Mouse (Mus musculus): ENCODE results near the gene Asna1.
A peak's percentile ranks its signal among the peaks of the same experiment; 100 is the strongest.

Asna1 gene

DNA sequence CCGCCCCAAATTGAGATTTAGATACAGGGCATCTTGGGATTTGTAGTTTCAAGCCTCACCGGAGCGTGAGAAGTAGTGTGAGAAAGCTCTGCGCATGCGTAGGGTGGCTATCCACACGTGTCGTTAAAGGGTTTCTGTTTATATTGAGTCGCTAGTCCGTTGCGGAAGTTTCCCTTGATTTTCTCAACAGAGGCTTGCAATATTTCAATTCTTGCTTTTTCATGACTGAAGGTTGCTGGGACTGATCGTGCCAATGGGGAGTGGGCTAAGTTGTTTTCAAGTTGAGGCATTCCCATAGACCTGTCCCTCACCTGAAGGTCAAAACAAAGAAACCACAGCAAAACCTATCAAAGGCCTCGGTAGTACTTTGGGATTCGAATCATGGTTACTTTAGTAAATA lies 9.7 kb upstream of the Asna1 start:
- peak; percentile 57 for DNase-seq

DNA sequence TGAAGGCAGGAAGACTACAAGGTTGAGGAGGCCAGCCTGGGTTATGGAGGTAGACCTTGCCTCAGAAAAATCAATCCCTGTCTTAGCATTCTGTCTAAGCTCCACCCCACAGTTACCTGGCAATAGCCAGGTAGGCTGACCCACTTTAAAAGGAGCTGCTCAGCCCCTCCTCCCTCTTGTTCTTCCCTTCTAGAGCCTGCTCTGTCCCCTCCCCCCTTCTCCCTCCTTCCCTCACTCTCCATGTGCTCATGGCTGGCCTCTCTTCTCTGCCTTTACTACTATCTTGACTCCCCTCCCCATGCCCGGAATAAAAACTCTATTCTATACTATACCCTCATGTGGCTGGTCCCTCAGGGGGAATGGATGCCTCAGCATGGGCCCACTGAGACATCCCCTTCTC lies 8.8 kb upstream of the Asna1 start:
- DNase-seq: no peak

- no peak for DNase-seq
Measured at GRCm38 (mm10) chr8:85032622-85033311, 7.7 kb upstream of the Asna1 start.

DNA sequence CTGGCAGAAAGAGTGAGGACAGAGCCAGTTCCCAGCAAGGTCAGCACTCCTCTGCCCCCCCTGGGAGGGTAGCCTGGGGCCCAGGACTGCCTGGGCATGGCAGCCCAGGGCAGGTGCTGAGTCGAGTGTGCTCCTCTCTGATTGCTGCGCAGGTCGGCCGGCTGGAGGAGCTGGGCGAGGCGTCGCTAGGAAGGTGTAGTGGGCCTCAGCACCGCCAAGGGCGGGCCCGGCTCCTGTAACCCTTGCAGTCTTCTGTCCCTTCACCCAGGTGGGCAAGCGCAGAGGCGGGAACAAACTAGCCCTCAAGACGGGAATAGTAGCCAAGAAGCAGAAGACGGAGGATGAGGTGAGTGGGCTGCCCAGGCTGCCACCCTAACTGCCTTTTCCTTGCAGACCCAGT lies 4.2 kb upstream of the Asna1 start:
- DNase-seq: no peak

DNA sequence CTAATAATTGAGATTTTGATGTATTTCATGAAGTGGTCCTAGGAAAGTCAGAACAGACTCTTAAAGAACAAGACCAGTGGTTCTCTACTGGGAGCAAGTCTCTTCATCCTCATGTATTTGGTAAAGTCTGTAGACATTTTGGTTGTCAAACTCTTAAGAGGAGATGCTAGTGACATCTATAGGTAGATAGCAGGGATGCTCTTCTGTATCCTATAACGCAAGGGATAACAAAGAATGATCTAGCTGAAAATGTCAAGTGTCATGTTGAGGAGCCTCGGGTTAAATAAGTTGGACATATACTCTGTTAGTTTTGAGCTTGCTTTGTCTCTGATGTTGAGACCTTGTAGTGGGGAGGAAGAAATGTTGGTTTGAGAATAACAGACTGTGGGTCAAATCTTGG lies 2.8 kb upstream of the Asna1 start:
- DNase-seq: no peak

GRCm38 (mm10) chr8:85027516-85027855 lies 2.4 kb upstream of the Asna1 start:
- DNase-seq: no peak

GRCm38 (mm10) chr8:85026670-85027515 lies 1.8 kb upstream of the Asna1 start, which contains the start of gene Trir:
TSS of gene Trir (plus strand) at chr8:85026823.
- DNase-seq: peak; percentile 96

GRCm38 (mm10) chr8:85023846-85024245 lies 1.2 kb downstream of the Asna1 start:
- DNase-seq: no peak

DNA sequence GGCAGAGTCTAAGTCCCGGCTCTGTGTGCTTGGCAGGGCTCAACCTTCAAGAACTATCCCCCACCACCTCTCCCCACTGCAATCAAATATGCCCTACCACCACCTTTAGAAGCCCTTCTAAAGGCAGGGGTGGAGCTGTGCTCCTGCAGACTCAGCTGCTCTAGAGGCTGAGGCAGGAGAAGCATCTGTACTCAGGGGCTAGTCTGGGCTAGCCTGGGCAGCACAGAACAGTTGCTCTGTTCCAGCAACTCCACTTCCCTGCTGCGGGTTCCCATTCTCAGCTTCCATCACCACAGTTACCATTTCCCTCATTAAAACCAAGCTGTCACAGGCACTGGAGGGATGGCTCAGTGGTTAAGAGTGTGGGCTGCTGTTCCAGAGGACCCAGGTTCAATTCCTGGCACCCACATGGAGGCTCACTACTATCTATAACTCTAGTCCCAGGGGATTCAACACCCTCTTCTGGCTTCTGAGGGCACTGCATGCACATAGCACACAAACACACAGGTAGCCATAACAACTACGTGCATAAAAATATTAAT lies 3.5 kb downstream of the Asna1 start:
- DNase-seq: no peak

DNA sequence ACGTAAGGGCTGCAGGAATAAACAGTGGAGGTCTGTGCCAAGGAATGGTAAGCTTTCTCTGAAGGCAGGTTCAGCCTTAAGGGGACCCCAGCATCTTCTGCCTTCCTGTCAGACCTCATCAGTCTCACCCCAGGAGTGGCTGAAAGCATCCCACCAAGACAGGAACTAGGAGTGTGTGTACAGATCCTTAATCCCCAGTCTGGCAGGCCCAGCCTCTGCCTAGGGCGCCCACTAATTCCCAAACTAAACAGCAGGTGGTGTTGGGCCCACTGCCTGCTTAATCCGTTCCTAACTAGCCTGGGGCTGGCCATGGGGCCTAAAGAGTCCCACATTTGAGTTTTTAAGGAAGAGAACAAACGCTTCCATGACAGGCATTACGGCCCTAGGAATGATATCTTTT lies 7.9 kb downstream of the Asna1 start:
- DNase-seq: no peak

- DNase-seq: no peak
Measured at GRCm38 (mm10) chr8:85016724-85017123, 8.4 kb downstream of the Asna1 start.

DNA sequence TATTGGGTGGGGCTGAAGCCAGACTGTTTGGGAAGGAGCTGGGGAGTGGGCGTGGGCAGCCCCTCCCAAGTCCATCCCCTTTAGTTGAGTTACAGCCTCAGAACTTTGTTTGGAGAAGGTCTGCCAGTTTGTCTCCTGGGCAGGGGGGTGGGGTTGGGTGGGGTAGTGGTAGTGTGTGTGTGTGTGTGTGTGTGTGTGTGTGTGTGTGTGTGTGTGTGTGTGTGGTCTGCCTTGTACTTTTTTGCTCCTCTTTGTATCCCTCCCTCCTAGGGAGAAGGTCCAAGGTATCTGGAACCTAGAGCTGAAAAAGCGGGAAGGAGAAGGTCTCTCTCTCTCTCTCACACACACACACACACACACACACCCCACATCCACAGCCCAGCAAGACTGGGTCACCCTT lies 10.7 kb downstream of the Asna1 start, which contains the start of gene Best2:
Best2 (minus strand) TSS at position 101 of the 400 bp plus-strand sequence.
- DNase-seq: no peak

DNA sequence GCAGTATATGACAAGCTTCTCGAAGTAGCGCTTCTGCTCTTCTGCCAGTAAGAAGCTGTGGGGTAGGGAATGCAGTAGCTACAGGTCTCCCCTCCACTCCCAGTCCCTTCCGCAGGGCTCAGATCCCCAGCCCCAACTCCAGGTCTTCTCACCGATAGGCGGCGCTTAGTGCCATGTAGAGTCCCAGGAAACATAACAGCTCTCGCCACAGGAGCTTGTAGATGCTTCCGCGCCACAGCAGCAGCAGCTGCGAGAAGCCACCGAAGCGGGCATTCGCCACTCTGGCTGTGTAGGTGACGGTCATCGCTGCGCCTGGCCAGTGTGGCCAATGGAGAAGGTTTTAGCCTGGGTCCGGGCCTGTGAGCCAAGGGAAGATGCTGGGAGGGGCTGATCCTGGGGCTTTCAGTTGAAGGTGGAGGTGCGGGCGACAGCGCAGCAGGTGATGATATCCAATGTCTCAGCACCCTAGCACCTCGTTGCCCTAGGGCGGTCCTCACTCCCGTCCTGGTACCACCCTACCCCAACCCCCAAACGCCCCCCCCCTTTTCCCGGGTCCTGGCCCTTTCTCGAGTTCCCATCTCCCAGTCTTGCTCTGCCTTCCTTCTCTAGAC lies 11.7 kb downstream of the Asna1 start:
- DNase-seq: peak; percentile 71

DNA sequence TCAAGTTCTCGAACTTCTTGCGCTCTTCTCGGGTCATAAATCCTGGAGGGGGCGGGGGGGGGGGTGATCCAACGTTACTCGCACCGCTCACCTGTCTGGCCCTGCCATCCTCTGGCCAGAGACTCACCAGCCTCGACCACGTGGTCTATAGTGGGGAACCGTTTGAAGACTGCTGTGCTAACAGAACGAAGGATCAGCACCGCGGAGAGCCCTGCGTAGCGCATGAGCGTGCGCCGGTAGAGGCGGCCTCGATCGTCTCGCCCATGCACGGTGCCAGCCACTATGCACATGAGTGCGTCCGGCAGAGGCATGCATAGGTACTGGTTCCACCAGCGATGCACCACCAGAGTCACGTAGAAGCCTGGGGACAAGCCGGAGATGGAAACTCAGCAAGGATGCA lies 13.8 kb downstream of the Asna1 start:
- no peak for DNase-seq

GRCm38 (mm10) chr8:85007686-85008085 lies 17.4 kb downstream of the Asna1 start:
- DNase-seq: no peak

DNA sequence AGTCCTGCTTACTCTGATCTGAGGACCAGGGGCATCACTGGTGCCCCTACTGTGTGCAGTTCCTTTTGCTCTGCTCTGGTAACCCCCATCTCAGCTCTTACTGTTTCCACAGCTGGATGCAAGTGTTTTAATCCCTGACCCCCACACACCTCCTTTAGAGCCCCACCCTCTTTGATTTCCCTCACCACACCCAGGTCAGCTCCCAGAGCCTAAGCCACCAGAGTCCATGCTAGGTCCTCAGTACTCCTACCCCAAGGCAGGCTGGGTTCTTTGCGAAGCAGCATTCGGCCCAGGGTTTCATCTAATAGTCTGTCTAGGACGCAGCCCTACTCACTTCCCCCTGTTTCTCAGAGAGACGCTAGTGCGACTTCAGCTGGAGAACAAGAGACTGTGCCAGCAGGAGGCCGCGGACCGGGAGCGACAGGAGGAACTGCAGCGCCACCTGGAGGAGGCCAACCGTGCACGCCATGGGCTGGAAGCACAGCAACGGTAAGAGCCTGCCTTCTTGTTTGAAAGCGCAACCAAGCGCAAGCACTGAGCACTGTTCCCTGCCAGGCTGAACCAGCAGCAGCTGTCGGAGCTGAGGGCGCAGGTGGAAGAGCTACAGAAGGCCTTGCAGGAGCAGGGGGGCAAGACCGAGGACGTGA lies 27.3 kb downstream of the Asna1 start:
- DNase-seq: peak; percentile 94

GRCm38 (mm10) chr8:84996978-84997377 lies 28.1 kb downstream of the Asna1 start:
- DNase-seq: no peak

DNA sequence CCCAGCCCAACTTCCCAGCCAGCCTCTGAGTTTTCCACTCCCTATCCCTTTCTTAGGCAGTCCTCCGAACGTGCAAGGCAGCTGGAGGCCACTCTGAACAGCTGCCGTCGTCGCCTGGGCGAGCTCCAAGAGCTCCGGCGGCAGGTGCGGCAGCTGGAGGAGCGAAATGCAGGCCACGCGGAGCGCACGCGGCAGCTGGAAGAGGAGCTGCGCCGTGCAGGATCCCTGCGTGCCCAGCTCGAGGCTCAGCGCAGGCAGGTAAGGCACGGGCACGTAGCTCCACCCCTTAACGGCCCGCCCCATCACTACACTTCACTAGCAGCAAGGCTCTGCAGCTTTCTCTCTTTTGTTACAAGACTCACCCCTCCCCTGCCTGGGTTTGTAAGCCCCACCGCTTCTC lies 29.4 kb downstream of the Asna1 start:
- DNase-seq: no peak

DNA sequence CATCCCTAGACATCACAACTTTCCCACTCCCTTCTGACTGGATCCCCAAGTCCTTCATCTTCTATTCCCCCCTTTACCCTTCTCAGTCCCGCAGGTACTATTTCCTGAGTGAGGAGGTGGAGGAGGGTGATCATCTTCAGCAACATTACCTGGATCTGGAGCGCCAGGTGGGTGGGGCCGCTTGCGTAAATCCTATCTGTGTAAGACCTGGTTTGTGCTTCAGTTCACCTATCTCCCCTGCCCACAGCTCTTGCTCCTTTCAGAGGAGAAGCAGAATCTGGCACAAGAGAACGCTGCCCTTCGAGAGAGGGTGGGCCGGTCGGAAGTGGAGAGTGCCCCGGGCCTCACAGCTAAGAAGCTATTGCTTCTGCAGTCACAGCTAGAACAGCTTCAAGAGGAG lies 30.7 kb downstream of the Asna1 start:
- DNase-seq: no peak

DNA sequence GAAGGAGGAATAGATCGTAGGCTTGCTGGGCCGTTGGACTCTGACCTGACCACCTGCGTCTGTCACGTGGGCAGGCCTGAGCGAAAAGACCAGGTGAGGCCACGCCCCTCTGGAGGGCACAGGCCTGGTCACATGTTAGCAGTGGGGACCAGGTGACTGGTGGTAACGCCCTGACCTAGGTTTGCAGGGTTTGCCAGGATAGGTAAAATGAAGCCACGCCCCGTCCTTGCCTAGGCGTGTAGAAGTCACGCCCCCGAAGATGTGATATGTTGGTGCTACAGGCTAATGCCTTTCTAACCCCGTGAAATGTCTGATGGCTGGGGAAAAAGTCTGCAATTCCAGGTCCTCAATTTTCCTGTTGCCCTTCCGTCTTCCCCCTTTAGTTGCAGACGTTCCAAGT lies 34.2 kb downstream of the Asna1 start:
- DNase-seq: no peak

DNA sequence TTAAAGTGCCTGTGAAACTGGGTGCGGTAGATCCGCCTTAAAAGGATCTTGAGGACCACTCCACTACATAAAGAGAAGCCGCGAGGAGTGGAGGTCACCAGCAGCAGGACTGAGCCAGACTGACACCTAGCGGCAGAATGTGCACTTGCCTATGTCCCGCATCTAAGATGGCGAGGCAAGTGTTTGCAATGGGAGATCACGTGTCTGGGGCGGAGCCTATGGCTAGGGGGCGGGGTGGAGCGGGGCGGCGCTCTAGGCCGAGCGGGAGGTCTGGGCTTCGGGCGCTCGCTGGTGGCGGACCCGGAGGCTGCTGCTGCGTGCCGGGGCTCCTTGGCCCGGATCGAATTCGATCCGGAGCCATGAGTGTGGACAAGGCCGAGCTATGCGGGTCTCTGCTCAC lies 34.7 kb downstream of the Asna1 start, which contains the start of gene Hook2:
Hook2 (plus strand) TSS at position 255 of the 400 bp plus-strand sequence.
- DNase-seq: peak; percentile 96

DNA sequence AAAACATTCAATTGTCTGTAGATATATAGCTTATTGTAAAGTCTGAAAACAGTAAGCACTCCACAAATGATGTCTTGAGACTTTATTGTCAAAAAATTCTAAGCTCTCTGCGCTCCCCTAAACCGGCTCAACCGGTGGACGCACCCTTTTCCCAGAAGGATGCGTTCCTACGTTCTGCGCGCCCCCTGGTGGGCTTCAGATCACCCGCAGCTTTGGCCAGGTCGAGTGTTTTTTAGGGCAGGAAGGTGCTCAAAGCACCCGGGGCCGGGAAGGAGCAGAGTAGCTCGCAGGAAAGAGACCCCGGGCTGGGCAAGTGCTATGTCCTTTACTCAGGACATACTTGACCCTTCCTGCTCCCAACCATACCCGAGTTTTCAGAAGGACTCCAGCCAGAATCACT lies 35.3 kb downstream of the Asna1 start:
- DNase-seq: peak; percentile 91

GRCm38 (mm10) chr8:84989311-84989731 lies 35.8 kb downstream of the Asna1 start:
- DNase-seq: peak; percentile 48

Data from cerebellum, adult 8-10 months (tissue).